Mouse (Mus musculus) spleen, postnatal 4 days (tissue): Measurements from ENCODE around the gene Trim7.
"Not testable (repeated sequence)": the region's sequence is repeated elsewhere in the genome, so short reads cannot be mapped to it uniquely, and the experiment has no call there.

Source experiments
- DNase-seq, 2 experiments: peaks; one replicate each; pipeline ENCODE4 v3.0.0; 2022; ENCODE audit warnings: low spot score in 2 of 2

Gene Trim7

GRCm38 (mm10) chr11:48898812-48899431, 73.0 kb downstream of the Trim7 start:
- no peak for DNase-seq

GRCm38 (mm10) chr11:48900654-48901566, 75.0 kb downstream of the Trim7 start:
- DNase-seq, result not testable (repeated sequence)

- DNase-seq, result not testable (repeated sequence)
These were observed 75.6 kb downstream of the Trim7 start for GRCm38 (mm10) chr11:48901567-48901930.
